Mouse (Mus musculus) midbrain, embryonic 15.5 days (tissue): ENCODE measurements around the gene Rassf1. TPM values are rescaled to one million over a fixed set of nuclear protein-coding genes. Genes with fewer than 3 reads are reported as not detected.
A peak's percentile ranks its signal among the peaks of the same experiment; 100 is the strongest.

Experiments
- ATAC-seq: fragments of 200-750 bp; cut with Nextera tagmentation; replicated peaks from 2 replicates; pipeline ENCODE4 v1.8.0; 2017; ENCODE audit warnings: moderate TSS enrichment
- H3K27ac ChIP-seq: fragments of 300-500 bp; sonication (generic); 2 replicates; pipeline ENCODE4 v1.5.1; 2015; ENCODE audit warnings: mild to moderate bottlenecking, inconsistent platforms
- H3K27me3 ChIP-seq: fragments of 300-500 bp; sonication (generic); replicated peaks from 2 replicates; pipeline ENCODE4 v1.6.1; 2015; ENCODE audit warnings: inconsistent platforms
- H3K36me3 ChIP-seq: fragments of 300-500 bp; sonication (generic); replicated peaks from 2 replicates; pipeline ENCODE4 v1.6.1; 2015; ENCODE audit warnings: inconsistent platforms
- H3K4me1 ChIP-seq: fragments of 300-500 bp; sonication (generic); 2 replicates; pipeline ENCODE4 v1.6.1; 2015; ENCODE audit warnings: inconsistent platforms
- H3K4me2 ChIP-seq: fragments of 300-500 bp; sonication (generic); 2 replicates; pipeline ENCODE4 v1.6.1; 2015; ENCODE audit warnings: inconsistent platforms, mild to moderate bottlenecking, moderate library complexity
- H3K4me3 ChIP-seq: fragments of 300-500 bp; sonication (generic); 2 replicates; pipeline ENCODE4 v1.5.1; 2015; ENCODE audit warnings: mild to moderate bottlenecking, inconsistent platforms
- H3K9ac ChIP-seq: fragments of 300-500 bp; sonication (generic); 2 replicates; pipeline ENCODE4 v1.6.1; 2015; ENCODE audit warnings: mild to moderate bottlenecking, inconsistent platforms
- H3K9me3 ChIP-seq: fragments of 300-500 bp; sonication (generic); 2 replicates; pipeline ENCODE4 v1.6.1; 2016; ENCODE audit warnings: inconsistent platforms
- WGBS: fragments of 180-500 bp; shearing (Covaris S2); methylation state at CpG from one replicate; pipeline ENCODE4 v1.1.7; 2015; ENCODE audit warnings: mixed read lengths; 5-methylcytosine and 5-hydroxymethylcytosine counted together
- polyA plus RNA-seq: library from polyadenylated mRNA; unstranded; fragments of >200 nt; fragmentation: Nextera tagmentation; extraction: Ambion mirVana; gene quantifications from 2 replicates; pipeline ENCODE4 v1.2.1, GENCODE M21; 2015

Gene Rassf1
- polyA plus RNA-seq, 1 experiment from 2014 or later: 45.3 TPM

- no peak overlapping the region for H3K9ac ChIP-seq
- ATAC-seq: no peak
- H3K4me1 ChIP-seq: peaks cover 14% of the 10 kb centered on the region
- H3K27ac ChIP-seq: no peak overlapping the region
- WGBS: 81% methylated on average over 6 of the region's 6 CpGs
- no peaks in the 10 kb centered on the region for H3K36me3 ChIP-seq
- no peak overlapping the region for H3K4me3 ChIP-seq
- H3K4me2 ChIP-seq: no peak overlapping the region
- no peaks in the 10 kb centered on the region for H3K27me3 ChIP-seq
- H3K9me3 ChIP-seq: no peaks in the 10 kb centered on the region
These were observed 51.9 kb downstream of the Rassf1 start for GRCm38 (mm10) chr9:107603251-107603650.

GRCm38 (mm10) chr9:107605041-107605661, 53.8 kb downstream of the Rassf1 start:
- H3K27ac ChIP-seq: no peak overlapping the region
- peaks cover 14% of the 10 kb centered on the region for H3K4me1 ChIP-seq
- no peak for ATAC-seq
- H3K4me2 ChIP-seq: no peak overlapping the region
- no peak overlapping the region for H3K4me3 ChIP-seq
- H3K36me3 ChIP-seq: no peaks in the 10 kb centered on the region
- 45% methylated on average over 23 of the region's 23 CpGs for WGBS
- no peaks in the 10 kb centered on the region for H3K27me3 ChIP-seq
- H3K9me3 ChIP-seq: no peaks in the 10 kb centered on the region
- no peak overlapping the region for H3K9ac ChIP-seq

- Histone ChIP-seq H3K4me3 (no peak overlapping the region), H3K27ac (no peak overlapping the region), H3K4me1 (peaks cover 16% of the 10 kb centered on the region), H3K27me3 (no peaks in the 10 kb centered on the region), H3K4me2 (no peak overlapping the region), H3K9ac (no peak overlapping the region), H3K36me3 (no peaks in the 10 kb centered on the region), H3K9me3 (no peaks in the 10 kb centered on the region)
- ATAC-seq: no peak
- WGBS: 24% methylated on average over 9 of the region's 9 CpGs
These were observed 55.2 kb downstream of the Rassf1 start for GRCm38 (mm10) chr9:107606591-107606990.

- H3K27ac ChIP-seq: no peak overlapping the region
- no peaks in the 10 kb centered on the region for H3K36me3 ChIP-seq
- H3K27me3 ChIP-seq: no peaks in the 10 kb centered on the region
- H3K4me3 ChIP-seq: no peak overlapping the region
- no peak overlapping the region for H3K9ac ChIP-seq
- H3K4me1 ChIP-seq: peaks cover 18% of the 10 kb centered on the region
- H3K4me2 ChIP-seq: no peak overlapping the region
- H3K9me3 ChIP-seq: no peaks in the 10 kb centered on the region
- ATAC-seq: no peak
- 82% methylated on average over 2 of the region's 2 CpGs for WGBS
These were observed 55.7 kb downstream of the Rassf1 start for GRCm38 (mm10) chr9:107607036-107607435.

- 61% methylated on average over 9 of the region's 9 CpGs for WGBS
- Histone ChIP-seq H3K27me3 (no peaks in the 10 kb centered on the region), H3K27ac (no peak overlapping the region), H3K4me3 (no peak overlapping the region), H3K36me3 (no peaks in the 10 kb centered on the region), H3K9ac (no peak overlapping the region), H3K4me2 (no peak overlapping the region), H3K4me1 (peaks cover 15% of the 10 kb centered on the region), H3K9me3 (no peaks in the 10 kb centered on the region)
- no peak for ATAC-seq
These were observed 56.4 kb downstream of the Rassf1 start for GRCm38 (mm10) chr9:107607653-107608245.

- H3K9ac ChIP-seq: no peak within 1 kb of the TSS
- H3K27ac ChIP-seq: no peak within 1 kb of the TSS
- no peak within 1 kb of the TSS for H3K4me3 ChIP-seq
- WGBS: 41% methylated on average over 12 of the region's 12 CpGs
- no peaks in the 10 kb centered on the region for H3K27me3 ChIP-seq
- H3K4me2 ChIP-seq: no peak within 1 kb of the TSS
- 0 out of 2 replicates have a peak, but pooled peaks cover 2% of the 10 kb centered on the region for H3K36me3 ChIP-seq
- no peaks in the 10 kb centered on the region for H3K9me3 ChIP-seq
- peaks cover 20% of the 10 kb centered on the region for H3K4me1 ChIP-seq
- ATAC-seq: no peak
These were observed 57.5 kb downstream of the Rassf1 start, which contains the start of gene Sema3b for GRCm38 (mm10) chr9:107608741-107609432. Sema3b (minus strand) TSS chr9:107609229.

- no peak for ATAC-seq
- Histone ChIP-seq H3K36me3 (0 out of 2 replicates have a peak, but pooled peaks cover 6% of the 10 kb centered on the region), H3K4me3 (no peak overlapping the region), H3K9ac (no peak overlapping the region), H3K27me3 (no peaks in the 10 kb centered on the region), H3K9me3 (no peaks in the 10 kb centered on the region), H3K4me1 (peaks cover 20% of the 10 kb centered on the region), H3K4me2 (no peak overlapping the region), H3K27ac (no peak overlapping the region)
- 69% methylated on average over 4 of the region's 4 CpGs for WGBS
These were observed 58.1 kb downstream of the Rassf1 start for GRCm38 (mm10) chr9:107609433-107609830.

- peak overlapping the region; percentile 64 for H3K4me2 ChIP-seq
- no peaks in the 10 kb centered on the region for H3K9me3 ChIP-seq
- H3K9ac ChIP-seq: peak overlapping the region; percentile 58
- H3K4me1 ChIP-seq: peaks cover 22% of the 10 kb centered on the region
- H3K27me3 ChIP-seq: no peaks in the 10 kb centered on the region
- no peak for ATAC-seq
- WGBS: 64% methylated on average over 6 of the region's 6 CpGs
- peaks cover 18% of the 10 kb centered on the region for H3K36me3 ChIP-seq
- H3K27ac ChIP-seq: peak overlapping the region; percentile 97
- peak overlapping the region; percentile 35; the same call in 1 of the 2 replicates for H3K4me3 ChIP-seq
These were observed 60.3 kb downstream of the Rassf1 start for GRCm38 (mm10) chr9:107611456-107612190.

Other genes starting within 250 kb of the Rassf1 start
- 20.1 and 21.1 TPM in 2 replicates for gene Hemk1, start 213.2 kb upstream of the Rassf1 start, polyA plus RNA-seq
- 9.7 TPM in 2 replicates for gene 6430571L13Rik, start 211.0 kb upstream of the Rassf1 start, polyA plus RNA-seq
- 10.2 and 10.3 TPM in 2 replicates for gene Cacna2d2, start 151.9 kb upstream of the Rassf1 start, polyA plus RNA-seq
- 48.0 and 50.5 TPM in 2 replicates for gene Tmem115, start 17.6 kb upstream of the Rassf1 start, polyA plus RNA-seq
- gene Cyb561d2, start 9.4 kb upstream of the Rassf1 start, polyA plus RNA-seq: 45.1 and 45.7 TPM in 2 replicates
- 78.4 and 81.6 TPM in 2 replicates for gene Nprl2, start 9.3 kb upstream of the Rassf1 start, polyA plus RNA-seq
- gene Zmynd10, start 4.3 kb upstream of the Rassf1 start, polyA plus RNA-seq: 4.6 TPM in 2 replicates
- 123 and 125 TPM in 2 replicates for gene Tusc2, start 11.7 kb downstream of the Rassf1 start, polyA plus RNA-seq
- gene Hyal2, start 16.4 kb downstream of the Rassf1 start, polyA plus RNA-seq: 82.9 and 88.7 TPM in 2 replicates
- gene Hyal1, start 25.4 kb downstream of the Rassf1 start, polyA plus RNA-seq: 7.9 and 9.5 TPM in 2 replicates
- 21.4 and 23.1 TPM in 2 replicates for gene Naa80, start 27.3 kb downstream of the Rassf1 start, polyA plus RNA-seq
- 1.8 TPM in 2 replicates for gene Hyal3, start 29.3 kb downstream of the Rassf1 start, polyA plus RNA-seq
- 14.5 and 16.9 TPM in 2 replicates for gene Ifrd2, start 36.1 kb downstream of the Rassf1 start, polyA plus RNA-seq
- gene Sema3b, start 57.7 kb downstream of the Rassf1 start, polyA plus RNA-seq: 4.3 and 4.9 TPM in 2 replicates
- gene Gnai2, start 83.8 kb downstream of the Rassf1 start, polyA plus RNA-seq: 299 and 386 TPM in 2 replicates
- gene Slc38a3, start 118.0 kb downstream of the Rassf1 start, polyA plus RNA-seq: 31.8 and 40.4 TPM in 2 replicates
- 2.1 and 2.2 TPM in 2 replicates for gene Gnat1, start 128.2 kb downstream of the Rassf1 start, polyA plus RNA-seq
- 26.0 and 31.2 TPM in 2 replicates for gene Sema3f, start 158.9 kb downstream of the Rassf1 start, polyA plus RNA-seq
- gene Rbm5, start 219.4 kb downstream of the Rassf1 start, polyA plus RNA-seq: 280 and 292 TPM in 2 replicates